Comparison of ENCODE assay signal across 18 mouse cellular contexts in genomic region chr2:33274719-33275490, GRCm38 (mm10). TPM values are rescaled to one million over a fixed set of nuclear protein-coding genes. Genes with fewer than 3 reads are reported as not detected.
A peak's percentile ranks its signal among the peaks of the same experiment; 100 is the strongest.
DNase-seq lines count a peak whose midpoint lies in the region; ATAC-seq and TF ChIP-seq lines count a peak whose summit lies in the region.
"Had no signal": no experiment of that assay in that cellular context is flagged by ENCODE, and none has a peak within 500 bp of the region (broad histone marks: within the 10 kb centered on the region; RNA-seq: fewer than 3 reads in every experiment).

No protein-coding gene starts in this region.

- H3K27ac ChIP-seq in heart, embryonic 16.5 days (ENCODE audit: low read length): peak overlapping the region; percentile 46
- no peak overlapping the region for H3K27ac ChIP-seq in layer of hippocampus, adult 2 months
- H3K27ac ChIP-seq: liver, embryonic 12.5 days; lung, embryonic 15.5 days; midbrain, embryonic 15.5 days had no signal

- 79% methylated on average over 12 of the region's 12 CpGs for WGBS in heart, embryonic 16.5 days

- H3K4me1 ChIP-seq in heart, embryonic 16.5 days (ENCODE audit: control insufficient read depth, insufficient read depth, low read length): peaks cover 18% of the 10 kb centered on the region
- H3K4me1 ChIP-seq: liver, embryonic 12.5 days; midbrain, embryonic 15.5 days had no signal

- peak; percentile 54; the same call in 1 of the 2 replicates for ATAC-seq in cerebellum, adult (ENCODE audit: insufficient number of reproducible peaks, low FRiP score, low TSS enrichment)
- no peak for ATAC-seq in heart, embryonic 16.5 days (replicated peaks; ENCODE audit: extremely low read depth, insufficient read depth, low FRiP score)
- ATAC-seq: liver, embryonic 12.5 days; midbrain, embryonic 15.5 days; Patski had no signal

- no peak for DNase-seq in cerebellum, adult 11 months
- DNase-seq in gastrocnemius, postnatal 25 days: peak; percentile 56
- no peak for DNase-seq in gastrocnemius, postnatal 10 days
- DNase-seq in adipocyte (ENCODE audit: low spot score): peak; percentile 98
- DNase-seq in layer of hippocampus, adult 2 months (ENCODE audit: low spot score in 2 of 2): no peak
- DNase-seq: embryo, embryonic 11 days; kidney, adult 9 months; kidney, postnatal 4 days; layer of hippocampus, postnatal 36 days; left cerebral cortex, postnatal 4 days; right cerebral cortex, adult 18-20 months; thymus, postnatal 36 days had no signal

- TF ChIP-seq CTCF in layer of hippocampus, adult 2 months (conservative IDR thresholded peaks at IDR 0.05): no peak

- H3K4me3 ChIP-seq in heart, embryonic 16.5 days (ENCODE audit: low read length): no peak overlapping the region
- H3K4me3 ChIP-seq in layer of hippocampus, adult 2 months: no peak overlapping the region
- H3K4me3 ChIP-seq: liver, embryonic 12.5 days; lung, embryonic 15.5 days; midbrain, embryonic 15.5 days had no signal

- H3K4me2 ChIP-seq in heart, embryonic 16.5 days (ENCODE audit: low read depth, low read length): no peak overlapping the region
- H3K4me2 ChIP-seq: liver, embryonic 12.5 days; lung, embryonic 15.5 days; midbrain, embryonic 15.5 days had no signal

- H3K9me3 ChIP-seq in heart, embryonic 16.5 days (replicated peaks; ENCODE audit: control insufficient read depth, low read length): no peaks in the 10 kb centered on the region
- H3K9me3 ChIP-seq: liver, embryonic 12.5 days; lung, embryonic 15.5 days; midbrain, embryonic 15.5 days had no signal

- H3K27me3 ChIP-seq in heart, embryonic 16.5 days (ENCODE audit: control insufficient read depth, insufficient read depth, low read length): no peaks in the 10 kb centered on the region
- H3K27me3 ChIP-seq: liver, embryonic 12.5 days; lung, embryonic 15.5 days; midbrain, embryonic 15.5 days; Patski had no signal

- H3K9ac ChIP-seq in heart, embryonic 16.5 days (ENCODE audit: low read length): no peak overlapping the region
- H3K9ac ChIP-seq: liver, embryonic 12.5 days; lung, embryonic 15.5 days; midbrain, embryonic 15.5 days had no signal

- no peaks in the 10 kb centered on the region for H3K36me3 ChIP-seq in heart, embryonic 16.5 days (ENCODE audit: control insufficient read depth, insufficient read depth)
- H3K36me3 ChIP-seq: liver, embryonic 12.5 days; lung, embryonic 15.5 days had no signal

RNA-seq across cellular contexts. Expression of gene Angptl2, which starts 59.0 kb away (rescaled TPM):
- 10 to 100 TPM; 64.2 to 68.7 TPM for total RNA-seq in gastrocnemius, postnatal 25 days (2021)
- total RNA-seq in gastrocnemius, postnatal 10 days (2021): 100 to 1,000 TPM; 258 to 272 TPM
- 75.1 and 76.4 TPM in 2 replicates for polyA plus RNA-seq in heart, embryonic 16.5 days (2015; fragmentation: Nextera tagmentation; extraction: Ambion mirVana)
- 1 to 10 TPM in 1 of 2 experiments, under 1 TPM in 1; 0.81 to 2.2 TPM for total RNA-seq in layer of hippocampus, adult 2 months (2021)

Comparison
In these comparisons a context has a peak if more than half of its experiments do, and no peak if none do; other contexts are left out.
1. DNase-seq: peak in gastrocnemius, postnatal 25 days (single experiment) and adipocyte (single experiment); none in cerebellum, adult 11 months (single experiment), gastrocnemius, postnatal 10 days (single experiment) and layer of hippocampus, adult 2 months (0 of 2).
2. RNA of gene Angptl2, which starts 59.0 kb away (total RNA-seq): 258 to 272 TPM in gastrocnemius, postnatal 10 days and 64.2 to 68.7 TPM in gastrocnemius, postnatal 25 days; 0.81 to 2.2 TPM in layer of hippocampus, adult 2 months; every median in the first group is over 10 times any median in the second.